Mouse (Mus musculus): ENCODE results near the gene Armc9. TPM values are rescaled to one million over a fixed set of nuclear protein-coding genes. Genes with fewer than 3 reads are reported as not detected.

The Armc9 gene
- polyA plus RNA-seq, 1 experiment from 2014 or later, result 32.3 TPM

DNA sequence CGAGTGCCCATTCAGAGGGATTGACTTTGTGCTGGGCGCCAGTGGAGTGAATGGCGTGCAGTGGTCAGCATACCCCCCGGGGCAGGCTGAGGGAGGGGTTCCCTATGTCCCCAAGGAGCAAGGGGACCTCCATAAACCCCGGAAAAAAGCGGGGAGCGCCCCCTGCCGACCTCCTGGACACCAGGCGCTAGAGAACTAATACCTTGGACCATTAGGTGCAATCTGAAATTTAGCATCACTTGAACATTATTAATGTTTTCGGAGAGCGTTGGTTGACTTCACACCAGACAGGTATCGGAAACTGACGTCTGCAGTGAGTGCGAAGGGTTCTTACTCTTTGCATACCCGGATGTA is 159.2 kb downstream of the Armc9 start:
- Histone ChIP-seq H3K4me1 (ENCODE audit: control insufficient read depth, insufficient read depth, low read length) (peaks cover 12% of the 10 kb centered on the region), H3K9me3 (ENCODE audit: control insufficient read depth, low read length) (no peaks in the 10 kb centered on the region), H3K4me2 (no peak overlapping the region; the same call in 1 of the 2 replicates), H3K36me3 (ENCODE audit: control insufficient read depth, insufficient read depth, low read length) (no peaks in the 10 kb centered on the region), H3K4me3 (ENCODE audit: low read depth, low read length) (no peak overlapping the region), H3K27me3 (ENCODE audit: control insufficient read depth, insufficient read depth, low read length) (no peaks in the 10 kb centered on the region), H3K27ac (ENCODE audit: low read depth, low read length) (no peak overlapping the region), H3K9ac (ENCODE audit: low read length) (no peak overlapping the region)
- DNase-seq (ENCODE audit: low spot score, missing footprints) (peak; percentile 84), ATAC-seq (ENCODE audit: low FRiP score) (0 out of 2 replicates have a peak, but pooled peaks have one; percentile 52)
- WGBS, result 21% methylated on average over 15 of the region's 15 CpGs

DNA sequence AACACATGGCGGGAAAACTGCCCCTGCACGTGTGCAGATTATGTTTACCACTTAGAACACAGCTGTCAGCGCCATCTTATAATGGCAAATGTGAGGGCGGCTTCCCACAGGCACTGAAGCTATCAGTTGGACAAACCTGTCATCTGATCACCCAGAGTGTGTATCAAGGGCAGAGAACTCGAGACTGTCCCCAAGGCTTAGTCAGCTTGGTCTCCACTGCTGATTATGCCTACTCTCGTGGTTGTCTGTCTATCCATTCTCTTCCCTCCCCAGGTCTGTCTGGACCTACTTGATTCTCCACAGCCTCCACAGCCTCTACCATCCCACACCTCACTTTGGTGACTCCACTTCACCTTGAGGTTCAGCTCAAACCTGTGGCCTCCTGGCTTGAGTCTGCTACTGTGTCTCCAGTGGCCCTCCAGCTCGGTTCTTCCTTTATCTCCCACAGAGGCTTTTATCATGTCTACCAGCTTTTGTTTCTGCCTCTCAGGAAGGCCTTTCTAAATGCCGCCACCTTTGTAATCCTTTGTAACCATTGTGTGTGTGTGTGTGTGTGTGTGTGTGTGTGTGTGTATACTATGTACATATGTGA is 166.3 kb downstream of the Armc9 start:
- 90% methylated on average over 6 of the region's 8 CpGs for whole genome bisulfite sequencing
- Histone ChIP-seq H3K36me3 (ENCODE audit: control insufficient read depth, insufficient read depth, low read length) (no peaks in the 10 kb centered on the region), H3K27ac (ENCODE audit: low read depth, low read length) (no peak overlapping the region), H3K27me3 (ENCODE audit: control insufficient read depth, insufficient read depth, low read length) (no peaks in the 10 kb centered on the region), H3K9me3 (ENCODE audit: control insufficient read depth, low read length) (no peaks in the 10 kb centered on the region), H3K4me1 (ENCODE audit: control insufficient read depth, insufficient read depth, low read length) (no peaks in the 10 kb centered on the region), H3K9ac (ENCODE audit: low read length) (no peak overlapping the region), H3K4me3 (ENCODE audit: low read depth, low read length) (no peak overlapping the region), H3K4me2 (no peak overlapping the region)
- ATAC-seq (ENCODE audit: low FRiP score) (no peak), DNase-seq (ENCODE audit: low spot score, missing footprints) (no peak)

Other genes starting within 250 kb of the Armc9 start
- gene 4933407L21Rik, start 226.3 kb upstream of the Armc9 start, polyA plus RNA-seq (2014; fragmentation: Nextera tagmentation; extraction: Ambion mirVana), result 0.36 and 0.97 TPM in 2 replicates
- not detected in 2 replicates for gene Gpr55, start 193.8 kb upstream of the Armc9 start, polyA plus RNA-seq (2014; fragmentation: Nextera tagmentation; extraction: Ambion mirVana)
- gene Spata3, start 138.0 kb upstream of the Armc9 start, polyA plus RNA-seq (2014; fragmentation: Nextera tagmentation; extraction: Ambion mirVana), result not detected in 2 replicates
- 0.15 and 0.28 TPM in 2 replicates for gene 2810459M11Rik, start 108.9 kb upstream of the Armc9 start, polyA plus RNA-seq (2014; fragmentation: Nextera tagmentation; extraction: Ambion mirVana)
- 238 and 259 TPM in 2 replicates for gene Psmd1, start 90.4 kb upstream of the Armc9 start, polyA plus RNA-seq (2014; fragmentation: Nextera tagmentation; extraction: Ambion mirVana)
- 0.19 and 0.23 TPM in 2 replicates for gene Htr2b, start 42.8 kb upstream of the Armc9 start, polyA plus RNA-seq (2014; fragmentation: Nextera tagmentation; extraction: Ambion mirVana)
- 0.40 TPM in 1 of 2 replicates, not detected in the other for gene Gm21972, start 21.1 kb upstream of the Armc9 start, polyA plus RNA-seq (2014; fragmentation: Nextera tagmentation; extraction: Ambion mirVana)
- gene B3gnt7, start 148.1 kb downstream of the Armc9 start, polyA plus RNA-seq (2014; fragmentation: Nextera tagmentation; extraction: Ambion mirVana), result 2.0 and 2.5 TPM in 2 replicates
- gene Ncl, start 204.6 kb downstream of the Armc9 start, polyA plus RNA-seq (2014; fragmentation: Nextera tagmentation; extraction: Ambion mirVana), result 339 and 375 TPM in 2 replicates